Mouse (Mus musculus) limb, embryonic 10.5 days (tissue): ENCODE data around the gene Mgat3. TPM values are rescaled to one million over a fixed set of nuclear protein-coding genes. Genes with fewer than 3 reads are reported as not detected.

Source experiments
- DNase-seq: peaks from one replicate; pipeline ENCODE4 v3.0.0-alpha.2; 2017; ENCODE audit warnings: low spot score
- H3K27ac ChIP-seq: fragments of 300-500 bp; sonication (generic); 2 replicates; pipeline ENCODE4 v1.5.1; 2016; ENCODE audit warnings: mild to moderate bottlenecking
- H3K27me3 ChIP-seq: fragments of 300-500 bp; sonication (generic); 2 replicates; pipeline ENCODE4 v1.6.1; 2016; ENCODE audit warnings: low read depth, mild to moderate bottlenecking; ENCODE audit not compliant: poor library complexity, severe bottlenecking
- H3K36me3 ChIP-seq: fragments of 300-500 bp; sonication (generic); 2 replicates; pipeline ENCODE4 v1.6.1; 2016; ENCODE audit warnings: mild to moderate bottlenecking, moderate library complexity
- H3K4me1 ChIP-seq: fragments of 300-500 bp; sonication (generic); 2 replicates; pipeline ENCODE4 v1.6.1; 2016
- H3K4me3 ChIP-seq: fragments of 300-500 bp; sonication (generic); 2 replicates; pipeline ENCODE4 v1.5.1; 2016; ENCODE audit warnings: mild to moderate bottlenecking, moderate library complexity
- H3K9me3 ChIP-seq: fragments of 300-500 bp; sonication (generic); replicated peaks from 2 replicates; pipeline ENCODE4 v1.6.1; 2016; ENCODE audit warnings: mild to moderate bottlenecking
- WGBS: fragments of 180-500 bp; shearing (Covaris S2); methylation state at CpG from one replicate; pipeline ENCODE4 v1.1.7; 2016; 5-methylcytosine and 5-hydroxymethylcytosine counted together
- polyA plus RNA-seq: library from polyadenylated mRNA; unstranded; fragments of >200 nt; fragmentation: Nextera tagmentation; extraction: Ambion mirVana; gene quantifications from 2 replicates; pipeline ENCODE4 v1.2.1, GENCODE M21; 2016

Mgat3 gene
- polyA plus RNA-seq, 1 experiment from 2014 or later, result 5.3 TPM

DNA sequence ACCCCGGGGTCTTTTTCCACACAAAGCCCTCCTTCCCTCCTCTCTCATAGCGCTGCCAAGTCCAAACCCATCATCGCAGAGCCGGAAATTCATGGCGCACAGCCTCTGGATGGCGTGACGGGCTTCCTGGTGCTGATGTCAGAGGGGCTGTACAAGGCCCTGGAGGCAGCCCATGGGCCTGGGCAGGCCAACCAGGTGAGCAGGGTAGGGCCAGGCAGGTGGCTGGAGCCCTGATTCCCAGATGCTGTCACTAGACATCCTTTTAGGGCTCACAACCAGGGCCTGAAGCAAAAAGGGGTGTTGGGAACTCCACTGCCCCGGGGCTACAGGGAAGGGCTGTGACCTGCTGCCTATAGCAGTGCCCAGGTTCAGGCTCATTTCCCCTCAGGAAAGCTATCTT is 17.8 kb upstream of the Mgat3 start:
- Histone ChIP-seq H3K27ac (no peak overlapping the region), H3K9me3 (no peaks in the 10 kb centered on the region), H3K36me3 (peaks cover 98% of the 10 kb centered on the region), H3K4me3 (no peak overlapping the region), H3K4me1 (peaks cover 27% of the 10 kb centered on the region), H3K27me3 (no peaks in the 10 kb centered on the region)
- no peak for DNase-seq
- WGBS, result 96% methylated on average over 8 of the region's 8 CpGs

DNA sequence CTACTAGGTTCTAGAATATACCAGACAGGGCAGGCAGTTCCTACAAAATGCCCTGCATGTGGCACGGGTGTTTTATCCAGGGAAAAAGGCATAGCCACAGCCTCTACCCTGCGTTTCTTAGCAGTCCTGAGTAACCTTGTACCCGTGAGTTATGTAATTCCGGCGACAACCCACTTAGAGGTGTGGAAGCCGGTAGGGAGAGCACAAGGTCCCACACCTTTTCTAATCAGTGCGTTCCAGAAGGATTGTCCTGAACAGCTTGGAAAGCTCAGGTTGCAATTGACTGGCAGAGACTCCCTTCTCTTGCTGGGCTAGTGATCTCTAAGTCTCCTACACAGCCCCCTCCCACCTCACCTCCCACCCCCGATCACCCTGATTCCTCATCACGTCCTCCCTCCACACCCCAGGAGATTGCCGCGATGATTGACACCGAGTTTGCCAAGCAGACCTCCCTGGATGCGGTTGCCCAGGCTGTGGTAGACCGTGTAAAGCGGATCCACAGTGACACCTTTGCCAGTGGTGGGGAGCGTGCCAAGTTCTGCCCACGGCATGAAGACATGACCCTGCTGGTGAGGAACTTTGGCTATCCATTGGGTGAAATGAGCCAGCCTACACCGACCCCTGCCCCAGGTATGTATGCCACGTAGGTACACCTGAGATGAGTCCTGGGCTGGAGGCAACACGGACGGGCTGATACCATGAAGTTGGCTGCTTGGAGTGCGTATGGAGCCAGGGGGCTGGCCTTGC is 16.2 kb upstream of the Mgat3 start:
- peaks cover 100% of the 10 kb centered on the region for H3K36me3 ChIP-seq
- 94% methylated on average over 22 of the region's 22 CpGs for WGBS
- H3K27me3 ChIP-seq, result no peaks in the 10 kb centered on the region
- no peaks in the 10 kb centered on the region for H3K9me3 ChIP-seq
- H3K4me1 ChIP-seq, result peaks cover 27% of the 10 kb centered on the region
- H3K27ac ChIP-seq, result no peak overlapping the region
- DNase-seq, result no peak
- no peak overlapping the region for H3K4me3 ChIP-seq

DNA sequence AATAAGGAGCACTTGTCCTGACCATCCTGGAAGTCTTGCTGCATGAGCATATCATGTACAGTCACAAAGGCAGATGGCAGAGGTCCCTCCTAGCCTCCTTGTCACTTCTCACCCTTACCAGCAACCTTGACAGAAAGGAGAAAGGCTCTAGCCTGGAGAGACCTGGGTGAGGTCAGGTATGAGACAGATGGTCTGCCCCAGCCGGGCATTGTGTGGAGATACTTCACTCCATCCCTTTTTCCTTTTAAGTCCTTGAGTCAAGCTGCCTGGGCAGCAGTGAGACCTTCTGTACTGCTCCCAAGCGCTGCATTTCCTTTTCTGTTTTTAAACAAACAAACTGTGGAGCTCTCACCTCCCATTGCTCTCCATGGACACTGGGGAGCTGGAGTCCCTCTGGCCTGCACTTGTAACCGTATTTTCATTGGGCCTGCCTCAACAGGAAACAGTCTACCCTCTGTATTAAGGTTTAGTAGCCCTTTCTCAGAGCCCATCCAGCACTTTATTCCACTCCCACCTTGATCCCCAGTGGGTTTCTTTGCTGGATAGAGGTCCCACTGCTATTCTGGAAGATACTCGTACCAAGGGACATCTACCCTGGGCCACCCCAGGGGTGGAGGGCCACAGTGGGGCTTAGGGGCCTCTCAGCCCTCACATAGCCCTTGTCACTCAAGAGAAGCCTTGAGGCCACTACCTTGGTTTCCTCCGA is 15.4 kb upstream of the Mgat3 start:
- 79% methylated on average over 5 of the region's 5 CpGs for WGBS
- Histone ChIP-seq H3K4me3 (no peak overlapping the region), H3K27me3 (no peaks in the 10 kb centered on the region), H3K4me1 (peaks cover 27% of the 10 kb centered on the region), H3K9me3 (no peaks in the 10 kb centered on the region), H3K27ac (peak overlapping the region; percentile 81; the same call in 1 of the 2 replicates), H3K36me3 (peaks cover 98% of the 10 kb centered on the region)
- no peak for DNase-seq

DNA sequence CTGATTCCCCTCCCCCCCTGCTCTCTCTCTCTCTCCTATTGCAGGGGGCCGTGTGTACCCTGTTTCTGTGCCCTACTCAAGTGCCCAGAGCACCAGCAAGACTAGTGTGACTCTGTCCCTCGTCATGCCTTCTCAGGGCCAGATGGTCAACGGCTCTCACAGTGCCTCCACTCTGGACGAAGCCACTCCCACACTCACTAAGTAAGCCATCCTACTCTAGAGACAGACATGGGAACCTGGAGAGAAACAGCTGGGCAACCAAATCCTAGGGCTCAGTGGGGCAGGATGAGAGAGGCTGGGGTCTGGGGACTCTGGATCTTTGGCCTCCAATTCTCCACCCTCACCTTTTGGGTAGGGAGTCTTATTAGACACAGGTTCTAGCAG is 14.8 kb upstream of the Mgat3 start:
- Histone ChIP-seq H3K27ac (peak overlapping the region; percentile 81; the same call in 1 of the 2 replicates), H3K4me1 (peaks cover 27% of the 10 kb centered on the region), H3K9me3 (no peaks in the 10 kb centered on the region), H3K27me3 (no peaks in the 10 kb centered on the region), H3K4me3 (no peak overlapping the region), H3K36me3 (peaks cover 96% of the 10 kb centered on the region)
- no peak for DNase-seq
- 54% methylated on average over 4 of the region's 4 CpGs for WGBS

DNA sequence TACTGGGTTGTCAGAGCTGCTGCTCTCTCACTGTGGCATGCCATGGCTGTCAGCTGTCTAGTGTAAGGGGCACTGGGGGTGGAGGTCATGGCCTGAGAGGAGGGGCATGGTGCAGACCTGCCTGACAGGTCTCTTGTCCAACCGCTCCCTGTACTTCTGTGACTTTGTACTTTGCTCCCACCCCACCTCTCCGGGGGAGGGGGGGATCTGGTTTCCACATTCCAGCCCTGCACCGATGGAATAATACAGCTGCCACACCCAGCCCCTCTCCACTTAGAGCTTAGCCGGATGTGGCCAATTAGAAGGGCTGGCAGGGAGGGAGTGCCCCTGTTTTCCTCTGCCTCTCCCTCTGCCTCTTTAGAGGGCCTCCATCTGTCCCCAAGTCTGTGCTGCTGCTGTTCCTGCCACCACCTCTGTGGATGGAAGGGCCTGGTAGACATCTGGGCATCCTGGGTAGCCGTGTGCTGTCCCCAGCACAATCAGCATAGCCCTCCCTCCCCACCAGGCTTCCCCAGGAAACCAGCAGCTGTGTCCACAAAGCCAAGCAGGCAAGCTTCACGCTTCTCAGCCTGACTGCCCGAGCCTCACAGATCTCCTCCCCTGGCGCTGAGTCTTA is 14.1 kb upstream of the Mgat3 start:
- Histone ChIP-seq H3K36me3 (peaks cover 89% of the 10 kb centered on the region), H3K4me1 (peaks cover 27% of the 10 kb centered on the region), H3K27me3 (no peaks in the 10 kb centered on the region), H3K27ac (peak overlapping the region; percentile 81), H3K4me3 (peak overlapping the region; percentile 23), H3K9me3 (no peaks in the 10 kb centered on the region)
- 36% methylated on average over 8 of the region's 8 CpGs for WGBS
- DNase-seq, result peak; percentile 65

DNA sequence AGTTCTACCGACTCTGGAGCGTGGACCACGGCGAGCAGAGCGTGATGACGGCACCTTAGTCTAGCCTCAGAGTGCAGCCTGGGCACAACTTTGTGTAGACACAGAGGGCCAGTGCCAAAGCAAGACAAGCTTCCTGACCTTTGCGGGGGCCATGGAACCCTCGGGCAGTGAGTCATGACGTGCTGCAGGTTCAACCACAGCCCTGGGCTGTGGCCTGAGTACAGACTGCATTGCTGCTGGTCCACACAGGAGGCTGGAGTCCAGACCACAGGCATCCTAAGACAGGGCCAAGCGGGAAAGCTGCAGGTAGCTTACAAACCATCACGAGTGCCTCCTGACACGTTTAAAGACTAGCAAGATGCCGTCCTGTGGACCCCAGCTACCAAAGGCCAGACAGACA is 13.3 kb upstream of the Mgat3 start:
- DNase-seq, result no peak
- no peaks in the 10 kb centered on the region for H3K27me3 ChIP-seq
- H3K4me3 ChIP-seq, result no peak overlapping the region
- H3K4me1 ChIP-seq, result peaks cover 27% of the 10 kb centered on the region
- peak overlapping the region; percentile 81 for H3K27ac ChIP-seq
- 92% methylated on average over 13 of the region's 13 CpGs for WGBS
- no peaks in the 10 kb centered on the region for H3K9me3 ChIP-seq
- H3K36me3 ChIP-seq, result peaks cover 81% of the 10 kb centered on the region

DNA sequence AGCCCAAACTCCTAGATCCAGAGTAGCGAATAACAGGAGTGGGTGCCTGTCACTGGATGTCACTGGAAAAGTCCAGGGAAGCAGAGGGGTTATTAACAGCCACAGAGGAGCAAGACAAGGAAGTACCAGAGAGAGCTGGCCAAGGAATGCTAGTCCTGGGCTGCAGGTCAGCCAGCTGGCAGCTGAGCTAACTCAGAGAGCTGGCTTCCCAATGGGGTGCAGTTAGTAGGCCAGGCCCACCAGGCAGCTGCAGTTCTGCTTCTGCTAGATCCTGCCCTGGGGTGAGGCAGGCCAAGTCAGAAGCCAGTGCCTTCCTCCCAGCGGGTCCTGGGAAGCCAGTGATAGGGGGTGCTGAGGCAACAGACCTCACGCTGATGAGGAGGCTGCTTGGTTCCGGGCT is 12.8 kb upstream of the Mgat3 start:
- H3K27ac ChIP-seq, result peak overlapping the region; percentile 81; the same call in 1 of the 2 replicates
- H3K9me3 ChIP-seq, result no peaks in the 10 kb centered on the region
- H3K27me3 ChIP-seq, result no peaks in the 10 kb centered on the region
- H3K4me1 ChIP-seq, result peaks cover 27% of the 10 kb centered on the region
- peaks cover 76% of the 10 kb centered on the region for H3K36me3 ChIP-seq
- WGBS, result 89% methylated on average over 4 of the region's 4 CpGs
- DNase-seq, result no peak
- no peak overlapping the region for H3K4me3 ChIP-seq

DNA sequence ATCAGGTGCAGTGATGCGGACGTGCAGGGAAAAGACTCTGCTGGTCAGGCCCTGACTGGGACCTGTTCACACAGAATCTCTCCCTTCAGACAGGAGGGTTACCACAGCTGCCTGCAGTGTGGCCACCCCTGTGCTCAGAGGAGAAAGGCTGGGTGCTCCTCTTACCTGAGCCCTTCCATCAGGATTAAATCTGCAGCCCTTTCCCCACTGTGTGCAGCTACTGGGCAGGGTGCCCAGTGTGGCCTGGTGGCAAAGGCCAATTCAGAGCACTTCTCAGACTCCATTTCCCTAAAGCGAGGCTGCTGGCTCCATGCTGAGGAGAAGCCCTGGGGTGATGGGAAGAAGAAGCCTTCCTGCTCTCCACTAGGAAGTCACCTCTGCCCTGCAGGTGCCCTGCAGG is 12.3 kb upstream of the Mgat3 start:
- DNase-seq, result no peak
- 93% methylated on average over 3 of the region's 3 CpGs for WGBS
- H3K4me3 ChIP-seq, result no peak overlapping the region
- H3K36me3 ChIP-seq, result peaks cover 71% of the 10 kb centered on the region
- no peaks in the 10 kb centered on the region for H3K27me3 ChIP-seq
- H3K4me1 ChIP-seq, result peaks cover 27% of the 10 kb centered on the region
- no peaks in the 10 kb centered on the region for H3K9me3 ChIP-seq
- no peak overlapping the region for H3K27ac ChIP-seq

DNA sequence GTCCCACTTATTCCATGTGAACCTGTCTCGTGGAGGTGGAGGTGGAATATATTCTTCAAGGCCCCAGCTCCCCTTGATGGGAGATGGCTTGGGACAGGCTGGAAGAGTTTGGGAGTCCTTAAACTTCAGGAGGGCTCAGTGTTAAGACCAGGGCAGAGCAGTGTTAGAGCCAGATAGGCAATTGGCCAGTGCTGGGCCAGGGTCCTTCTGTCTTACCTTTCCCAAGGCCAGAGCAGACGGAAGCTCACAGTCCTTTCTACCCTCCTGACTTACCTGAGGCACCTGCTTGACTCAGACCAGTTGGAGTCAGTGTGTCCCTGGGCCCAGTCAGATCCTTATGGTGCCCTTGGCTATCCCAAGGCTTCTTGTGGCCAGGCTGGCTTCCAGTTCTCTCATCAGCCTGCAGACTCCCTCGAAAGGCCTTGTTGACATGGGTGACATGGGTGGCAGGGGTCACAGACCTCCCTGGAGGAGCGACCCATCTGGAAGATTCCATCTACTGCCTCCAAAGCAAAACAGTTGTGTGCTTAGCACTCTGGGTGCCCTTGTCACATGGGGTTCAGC is 11.0 kb upstream of the Mgat3 start:
- no peak overlapping the region for H3K27ac ChIP-seq
- H3K4me1 ChIP-seq, result peaks cover 27% of the 10 kb centered on the region
- H3K4me3 ChIP-seq, result no peak overlapping the region
- H3K9me3 ChIP-seq, result no peaks in the 10 kb centered on the region
- DNase-seq, result no peak
- no peaks in the 10 kb centered on the region for H3K27me3 ChIP-seq
- peaks cover 58% of the 10 kb centered on the region for H3K36me3 ChIP-seq
- 93% methylated on average over 4 of the region's 4 CpGs for WGBS

DNA sequence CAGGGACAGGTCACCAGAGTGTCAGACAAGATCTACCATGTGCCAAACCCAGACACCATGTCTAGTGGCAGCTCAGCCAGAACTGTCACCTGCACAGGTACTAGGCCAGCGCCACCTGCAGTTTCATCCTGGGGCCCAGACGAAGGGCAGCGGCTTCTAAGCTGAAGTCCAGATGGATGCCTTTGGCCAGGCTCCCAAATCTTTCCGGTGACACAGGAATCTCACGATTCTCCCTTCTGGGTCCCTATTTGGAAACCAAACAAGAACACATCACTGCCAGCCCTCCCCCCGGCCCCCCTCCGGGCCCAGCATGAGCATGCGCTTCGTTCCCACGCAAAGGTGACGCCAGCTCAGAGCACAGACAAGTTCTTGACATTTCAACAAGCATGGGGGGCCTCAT is 10.2 kb upstream of the Mgat3 start:
- Histone ChIP-seq H3K4me3 (no peak overlapping the region), H3K27ac (no peak overlapping the region), H3K36me3 (peaks cover 50% of the 10 kb centered on the region), H3K4me1 (peaks cover 22% of the 10 kb centered on the region), H3K9me3 (no peaks in the 10 kb centered on the region), H3K27me3 (no peaks in the 10 kb centered on the region)
- no peak for DNase-seq
- 88% methylated on average over 11 of the region's 11 CpGs for WGBS

DNA sequence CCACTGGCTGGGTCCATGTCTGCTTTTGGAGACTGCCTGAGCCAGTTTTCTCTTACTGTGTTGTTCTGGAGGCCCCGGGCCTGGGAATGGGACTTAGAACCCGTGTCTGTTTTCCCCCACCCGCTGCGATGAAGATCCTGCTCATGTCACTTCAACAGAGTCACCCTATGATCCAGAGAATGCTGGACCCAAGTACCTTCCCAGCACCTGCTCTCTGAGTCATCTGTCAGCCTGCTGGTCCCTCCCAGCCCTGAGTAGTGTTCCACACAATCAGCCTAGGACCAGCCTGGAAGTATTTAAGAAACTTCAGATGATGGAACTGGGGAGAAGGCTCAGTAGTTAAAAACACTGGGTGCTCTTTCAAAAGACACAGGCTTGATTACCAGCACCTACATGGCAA is 9.8 kb upstream of the Mgat3 start:
- H3K27me3 ChIP-seq, result no peaks in the 10 kb centered on the region
- no peak overlapping the region for H3K4me3 ChIP-seq
- H3K27ac ChIP-seq, result no peak overlapping the region
- DNase-seq, result no peak
- H3K36me3 ChIP-seq, result peaks cover 46% of the 10 kb centered on the region
- 94% methylated on average over 4 of the region's 4 CpGs for WGBS
- H3K9me3 ChIP-seq, result no peaks in the 10 kb centered on the region
- peaks cover 18% of the 10 kb centered on the region for H3K4me1 ChIP-seq

DNA sequence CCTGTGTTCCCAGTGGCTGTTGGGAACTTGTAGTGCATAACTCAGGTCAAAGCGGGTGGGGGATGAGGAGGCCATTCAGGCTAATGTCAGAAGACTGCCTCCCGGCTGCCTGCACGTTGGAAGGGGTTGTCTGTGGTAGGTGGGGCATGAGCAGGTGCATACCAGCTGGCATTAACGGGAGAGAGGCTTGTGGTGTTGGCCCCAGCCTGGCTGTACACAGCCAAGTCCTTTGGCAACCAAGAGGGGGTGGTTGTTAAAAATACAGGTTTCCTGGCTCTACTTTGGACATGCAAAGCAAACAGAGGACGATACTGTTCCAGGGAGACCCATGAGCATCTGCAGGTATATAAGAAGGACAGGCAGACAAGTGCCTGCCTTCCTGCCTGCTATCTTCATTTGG is 8.1 kb upstream of the Mgat3 start:
- H3K4me3 ChIP-seq, result no peak overlapping the region
- no peak overlapping the region for H3K27ac ChIP-seq
- H3K36me3 ChIP-seq, result peaks cover 29% of the 10 kb centered on the region
- no peaks in the 10 kb centered on the region for H3K9me3 ChIP-seq
- H3K27me3 ChIP-seq, result 0 out of 2 replicates have a peak, but pooled peaks cover 3% of the 10 kb centered on the region
- no peak for DNase-seq
- H3K4me1 ChIP-seq, result peaks cover 3% of the 10 kb centered on the region
- 66% methylated on average over 5 of the region's 5 CpGs for WGBS

DNA sequence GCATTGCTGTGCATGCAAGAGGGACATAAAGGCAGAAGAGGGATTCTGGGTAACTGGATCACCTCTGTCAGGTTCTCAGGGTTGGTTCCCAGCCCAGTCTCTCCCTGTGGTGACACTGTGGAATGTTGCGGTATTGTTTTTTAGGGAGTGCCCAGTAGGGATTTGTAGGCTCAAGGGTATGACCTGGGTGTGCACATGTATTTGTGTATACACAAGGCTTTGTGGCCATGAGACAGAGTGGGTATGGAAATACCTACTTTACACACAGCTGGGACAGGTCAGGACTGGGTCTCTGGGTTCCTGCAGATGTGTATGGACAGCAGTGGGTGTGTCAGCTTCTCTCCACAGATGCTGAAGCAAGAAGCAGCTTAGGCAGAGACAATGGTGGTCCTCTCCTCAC is 4.0 kb upstream of the Mgat3 start:
- DNase-seq, result no peak
- Histone ChIP-seq H3K9me3 (no peaks in the 10 kb centered on the region), H3K27ac (no peak overlapping the region), H3K4me3 (no peak overlapping the region), H3K27me3 (peaks cover 12% of the 10 kb centered on the region; the same call in 1 of the 2 replicates), H3K4me1 (peaks cover 35% of the 10 kb centered on the region), H3K36me3 (no peaks in the 10 kb centered on the region)
- WGBS, result 100% methylated on average over 1 of the region's 1 CpGs
